Mouse (Mus musculus) liver, embryonic 14.5 days (tissue): ENCODE data around the gene Pqlc3. TPM values are rescaled to one million over a fixed set of nuclear protein-coding genes. Genes with fewer than 3 reads are reported as not detected.

Experiments used
- ATAC-seq: fragments of 200-750 bp; cut with Nextera tagmentation; 2 replicates; pipeline ENCODE4 v1.8.0; 2017; ENCODE audit warnings: moderate number of reproducible peaks, mild to moderate bottlenecking, moderate library complexity; ENCODE audit not compliant: insufficient read depth
- DNase-seq, 3 experiments: peaks; one replicate each; pipeline ENCODE4 v3.0.0-alpha.2; 2012 to 2013; ENCODE audit warnings: low read depth in 3 of 3, low spot score in 3 of 3
- H3K27ac ChIP-seq: fragments of 300-500 bp; sonication (generic); 2 replicates; pipeline ENCODE4 v1.5.1; 2014; ENCODE audit warnings: moderate library complexity, mild to moderate bottlenecking, control low read depth, inconsistent platforms
- H3K27me3 ChIP-seq: fragments of 300-500 bp; sonication (generic); 2 replicates; pipeline ENCODE4 v1.6.1; 2014; ENCODE audit warnings: mild to moderate bottlenecking, low read length, moderate library complexity; ENCODE audit not compliant: control insufficient read depth, insufficient read depth
- H3K36me3 ChIP-seq: fragments of 300-500 bp; sonication (generic); replicated peaks from 2 replicates; pipeline ENCODE4 v1.6.1; 2014; ENCODE audit warnings: low read depth; ENCODE audit not compliant: control insufficient read depth, insufficient read depth
- H3K4me1 ChIP-seq, 2 experiments: fragments of 200-500 bp in 1 of 2; fragments of 300-500 bp in 1 of 2; sonication (generic) in 1 of 2; replicated peaks; 2 replicates each; pipeline ENCODE4 v1.6.1; 2012 to 2014; ENCODE audit warnings: antibody characterized with exemption in 1 of 2, inconsistent platforms in 1 of 2, low read length in 1 of 2; ENCODE audit not compliant: control insufficient read depth in 2 of 2, insufficient read depth in 2 of 2
- H3K4me2 ChIP-seq: fragments of 300-500 bp; sonication (generic); 2 replicates; pipeline ENCODE4 v1.6.1; 2014; ENCODE audit warnings: low read depth, mild to moderate bottlenecking, control low read depth, moderate library complexity
- H3K4me3 ChIP-seq, 2 experiments: fragments of 200-500 bp in 1 of 2; fragments of 300-500 bp in 1 of 2; sonication (generic) in 1 of 2; 2 replicates each; pipeline ENCODE4 v1.5.1; 2012 to 2014; ENCODE audit warnings: low read depth in 2 of 2, low read length in 2 of 2, mild to moderate bottlenecking in 2 of 2, control low read depth in 1 of 2, inconsistent platforms in 1 of 2, moderate library complexity in 1 of 2; ENCODE audit not compliant: insufficient read depth in 1 of 2
- H3K9ac ChIP-seq: fragments of 300-500 bp; sonication (generic); replicated peaks from 2 replicates; pipeline ENCODE4 v1.6.1; 2014; ENCODE audit warnings: mild to moderate bottlenecking, control low read depth, moderate library complexity
- H3K9me3 ChIP-seq: fragments of 300-500 bp; sonication (generic); 2 replicates; pipeline ENCODE4 v1.6.1; 2016; ENCODE audit warnings: low read length, mixed read lengths; ENCODE audit not compliant: control insufficient read depth
- CTCF ChIP-seq: IDR thresholded peaks from 2 replicates; pipeline ENCODE4 v1.5.1; 2016; ENCODE audit warnings: antibody characterized with exemption, low read depth, control low read depth
- EP300 ChIP-seq: IDR thresholded peaks from 2 replicates; pipeline ENCODE4 v1.6.1; 2016; ENCODE audit warnings: antibody characterized with exemption, low read depth
- WGBS: fragments of 180-500 bp; shearing (Covaris S2); extraction: QIAGEN DNeasy Blood & Tissue Kit; methylation state at CpG from one replicate; pipeline ENCODE4 v1.1.7; 2014; ENCODE audit not compliant: insufficient replicate concordance; 5-methylcytosine and 5-hydroxymethylcytosine counted together
- polyA plus RNA-seq, 2 experiments: library from polyadenylated mRNA; depleted of rRNA in 1 of 2; stranded (reverse) in 1 of 2; unstranded in 1 of 2; fragments of >200 nt; fragmentation: Nextera tagmentation in 1 of 2; extraction: Ambion mirVana in 1 of 2; gene quantifications; 2 replicates each; pipeline versions ENCODE4 v1.2.1 to v1.2.3; 2012 to 2014

The Pqlc3 gene
- polyA plus RNA-seq, 2 experiments = 3.3 to 5.0 TPM

GRCm38 (mm10) chr12:16966811-16967210 is 33.4 kb downstream of the Pqlc3 start:
- Histone ChIP-seq H3K4me3 (no peak overlapping the region), H3K9ac (no peak overlapping the region), H3K9me3 (no peaks in the 10 kb centered on the region), H3K27ac (no peak overlapping the region), H3K27me3 (no peaks in the 10 kb centered on the region), H3K4me1 (no peaks in the 10 kb centered on the region), H3K4me2 (no peak overlapping the region), H3K36me3 (peaks cover 25% of the 10 kb centered on the region)
- DNase-seq (no peak), ATAC-seq (no peak)
- TF ChIP-seq EP300 (no peak), CTCF (no peak)
- 87% methylated on average over 2 of the region's 2 CpGs for WGBS

GRCm38 (mm10) chr12:16963354-16963753 is 36.9 kb downstream of the Pqlc3 start:
- Histone ChIP-seq H3K4me3 (no peak overlapping the region), H3K27ac (no peak overlapping the region), H3K27me3 (no peaks in the 10 kb centered on the region), H3K4me2 (no peak overlapping the region), H3K4me1 (no peaks in the 10 kb centered on the region), H3K9me3 (no peaks in the 10 kb centered on the region), H3K36me3 (peaks cover 19% of the 10 kb centered on the region), H3K9ac (no peak overlapping the region)
- ATAC-seq = no peak
- no peak for DNase-seq
- 80% methylated on average over 2 of the region's 2 CpGs for WGBS
- TF ChIP-seq CTCF (no peak), EP300 (no peak)

GRCm38 (mm10) chr12:16958851-16959250 is 41.4 kb downstream of the Pqlc3 start:
- no peak overlapping the region for H3K9ac ChIP-seq
- ATAC-seq (no peak), DNase-seq (peak in 2 of 3 experiments; percentile 7 to 10)
- TF ChIP-seq EP300 (no peak), CTCF (peak; percentile 58)
- peaks cover 11% of the 10 kb centered on the region for H3K36me3 ChIP-seq
- H3K4me3 ChIP-seq = no peak overlapping the region
- H3K27me3 ChIP-seq = no peaks in the 10 kb centered on the region
- no peak overlapping the region for H3K4me2 ChIP-seq
- H3K27ac ChIP-seq = no peak overlapping the region
- H3K4me1 ChIP-seq = no peaks in the 10 kb centered on the region
- H3K9me3 ChIP-seq = no peaks in the 10 kb centered on the region
- 69% methylated on average over 1 of the region's 1 CpGs for WGBS

GRCm38 (mm10) chr12:16948239-16948638 is 52.0 kb downstream of the Pqlc3 start:
- Histone ChIP-seq H3K9ac (no peak overlapping the region), H3K4me1 (no peaks in the 10 kb centered on the region), H3K4me3 (no peak overlapping the region), H3K36me3 (peaks cover 9% of the 10 kb centered on the region), H3K27ac (no peak overlapping the region), H3K9me3 (no peaks in the 10 kb centered on the region), H3K27me3 (no peaks in the 10 kb centered on the region), H3K4me2 (no peak overlapping the region)
- WGBS = 76% methylated on average over 6 of the region's 6 CpGs
- TF ChIP-seq EP300 (no peak), CTCF (no peak)
- no peak for DNase-seq
- ATAC-seq = no peak

- 41% methylated on average over 3 of the region's 3 CpGs for WGBS
- DNase-seq (no peak), ATAC-seq (no peak)
- Histone ChIP-seq H3K27me3 (no peaks in the 10 kb centered on the region), H3K9me3 (no peaks in the 10 kb centered on the region), H3K27ac (no peak overlapping the region), H3K9ac (no peak overlapping the region), H3K4me3 (no peak overlapping the region), H3K4me2 (no peak overlapping the region), H3K36me3 (peaks cover 4% of the 10 kb centered on the region), H3K4me1 (no peaks in the 10 kb centered on the region)
- no peak for TF ChIP-seq EP300
- no peak for TF ChIP-seq CTCF
Observed at GRCm38 (mm10) chr12:16941976-16942375, 58.2 kb downstream of the Pqlc3 start.

Other genes starting within 250 kb of the Pqlc3 start
- 1.1 and 1.6 TPM in 2 replicates for gene Greb1, start 199.5 kb downstream of the Pqlc3 start, polyA plus RNA-seq (2012; rRNA removed)
- gene Greb1, start 199.5 kb downstream of the Pqlc3 start, polyA plus RNA-seq (2014; fragmentation: Nextera tagmentation; extraction: Ambion mirVana) = 0.41 and 0.96 TPM in 2 replicates
- 12.1 and 14.3 TPM in 2 replicates for gene E2f6, start 189.4 kb downstream of the Pqlc3 start, polyA plus RNA-seq (2012; rRNA removed)
- gene E2f6, start 189.4 kb downstream of the Pqlc3 start, polyA plus RNA-seq (2014; fragmentation: Nextera tagmentation; extraction: Ambion mirVana) = 15.5 and 17.7 TPM in 2 replicates
- 3.7 and 5.7 TPM in 2 replicates for gene Rock2, start 105.5 kb downstream of the Pqlc3 start, polyA plus RNA-seq (2012; rRNA removed)
- 5.1 and 6.6 TPM in 2 replicates for gene Rock2, start 105.5 kb downstream of the Pqlc3 start, polyA plus RNA-seq (2014; fragmentation: Nextera tagmentation; extraction: Ambion mirVana)
- gene 2410004P03Rik, start 11.3 kb upstream of the Pqlc3 start, polyA plus RNA-seq (2012; rRNA removed) = 0.02 and 0.05 TPM in 2 replicates
- 0.03 TPM in 1 of 2 replicates, not detected in the other for gene 2410004P03Rik, start 11.3 kb upstream of the Pqlc3 start, polyA plus RNA-seq (2014; fragmentation: Nextera tagmentation; extraction: Ambion mirVana)
- gene Kcnf1, start 176.5 kb upstream of the Pqlc3 start, polyA plus RNA-seq (2012; rRNA removed) = 0.22 and 0.35 TPM in 2 replicates
- 0.18 and 0.24 TPM in 2 replicates for gene Kcnf1, start 176.5 kb upstream of the Pqlc3 start, polyA plus RNA-seq (2014; fragmentation: Nextera tagmentation; extraction: Ambion mirVana)